Mouse (Mus musculus) right cerebral cortex, postnatal 14 days (tissue): Measurements from ENCODE around the gene Itpa.
A peak's percentile ranks its signal among the peaks of the same experiment; 100 is the strongest.

Experiments used
- DNase-seq: peaks from one replicate; pipeline ENCODE4 v3.0.0; 2022

The Itpa gene

DNA sequence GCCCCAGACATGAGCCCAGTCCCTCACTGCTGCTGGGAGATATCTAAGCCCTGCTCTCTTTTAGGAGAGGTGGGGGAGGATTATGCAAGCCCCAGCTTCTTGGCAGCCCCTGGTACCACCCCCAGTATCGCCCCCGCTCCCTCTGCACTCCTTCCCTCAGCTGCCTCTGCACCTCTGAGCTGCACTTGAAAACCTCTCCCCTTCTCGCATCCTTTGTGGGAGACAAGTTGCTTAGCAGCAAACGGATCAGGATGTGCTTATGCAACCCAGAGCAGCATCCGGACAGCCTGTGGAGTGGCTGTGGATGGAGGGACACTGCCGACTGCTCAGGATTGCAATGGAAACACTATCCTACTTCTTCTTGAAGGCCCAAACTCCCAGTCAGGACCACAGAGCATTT, 9.9 kb upstream of the Itpa start:
- DNase-seq: peak; percentile 58

DNA sequence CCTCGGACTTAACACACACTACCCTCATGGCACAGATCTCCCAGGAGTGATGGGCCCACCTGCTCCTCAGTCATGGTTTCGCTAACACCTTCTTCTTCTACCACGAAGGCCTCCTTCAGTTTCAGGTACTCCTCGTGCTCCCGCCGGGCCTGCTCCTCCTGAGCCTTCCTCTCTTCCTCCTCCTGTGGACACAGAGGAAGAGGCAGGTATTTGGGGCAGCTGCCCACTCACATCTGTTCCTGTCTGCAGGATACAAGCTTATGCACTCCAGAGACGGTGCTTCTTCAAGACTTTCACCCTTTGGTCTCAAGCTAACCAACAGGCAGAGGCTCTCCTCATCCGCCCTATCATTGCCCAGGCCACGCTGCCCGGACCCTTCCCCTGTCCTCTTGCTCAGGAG, 8.9 kb upstream of the Itpa start:
- no peak for DNase-seq

DNA sequence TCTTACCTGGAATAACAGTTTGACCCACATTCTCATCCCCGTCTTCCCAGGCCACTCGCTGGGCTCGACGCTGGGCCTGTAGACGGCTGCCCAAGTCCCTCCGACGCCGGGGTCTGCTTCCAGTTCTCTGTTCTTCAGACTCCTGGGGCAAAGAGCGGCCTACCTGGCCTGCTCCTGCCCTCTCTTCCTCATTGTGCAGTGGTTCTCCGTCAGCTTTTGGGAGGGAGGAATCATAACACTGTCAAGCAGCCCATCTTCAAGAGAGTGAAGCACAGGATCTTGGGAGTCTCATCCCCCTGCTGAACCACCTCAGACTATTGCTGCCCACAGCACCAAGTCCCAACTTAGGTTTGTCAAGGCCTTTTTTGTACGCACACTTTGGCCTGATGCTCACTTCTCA, 4.1 kb upstream of the Itpa start:
- DNase-seq: no peak

DNA sequence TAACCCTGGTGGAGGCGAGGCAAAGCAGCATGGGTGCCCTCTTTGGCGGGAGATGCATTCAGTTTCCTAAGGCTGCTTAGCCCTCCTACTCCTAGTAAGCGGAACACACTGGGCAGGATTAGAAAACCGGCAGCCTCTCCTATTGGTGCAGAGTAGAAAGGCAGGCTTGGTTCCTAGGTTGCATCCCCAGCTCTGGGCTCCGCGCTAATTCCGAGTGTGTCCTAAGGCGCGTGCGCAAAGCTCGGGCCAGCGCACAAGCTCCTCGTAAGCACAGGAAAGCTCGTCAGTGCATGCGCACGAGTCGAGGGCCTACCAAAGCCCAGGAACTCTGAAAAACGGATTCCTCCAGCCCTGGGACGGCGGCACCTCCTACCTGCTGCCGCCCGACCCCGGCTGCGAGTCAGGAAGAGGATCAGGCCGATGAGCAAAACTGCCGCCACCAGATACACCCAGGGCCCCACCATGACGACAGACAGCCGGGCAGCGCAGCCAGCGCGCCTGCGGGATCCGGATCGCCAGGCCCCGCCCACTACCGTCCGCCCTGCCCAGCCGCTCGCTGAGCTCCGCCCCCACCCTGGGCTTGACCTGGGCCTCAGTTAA, 3.2 kb upstream of the Itpa start, which contains the start of gene Ddrgk1:
Gene Ddrgk1 (minus strand): TSS at position 558 of the 600 bp plus-strand sequence.
- peak; percentile 89 for DNase-seq

DNA sequence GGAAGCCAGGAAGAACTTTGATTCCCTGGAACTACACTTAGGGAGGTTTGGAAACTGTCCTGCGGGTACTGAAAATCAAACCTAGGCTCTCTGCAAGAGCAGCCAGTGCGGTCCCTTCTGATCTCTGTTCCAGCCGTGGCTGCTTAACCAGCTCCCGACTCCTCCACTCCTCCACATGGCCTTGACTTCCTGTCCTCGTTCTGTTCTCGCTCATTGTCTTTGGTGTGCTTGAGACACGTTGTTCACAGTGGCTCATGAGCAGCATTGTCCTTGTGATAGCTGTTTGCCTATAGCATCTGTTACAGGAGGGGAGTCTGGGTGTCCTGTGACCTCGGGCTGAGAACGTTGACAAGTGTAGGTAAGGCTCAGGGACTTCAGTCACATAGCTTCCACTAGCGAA, 9.8 kb downstream of the Itpa start:
- no peak for DNase-seq

DNA sequence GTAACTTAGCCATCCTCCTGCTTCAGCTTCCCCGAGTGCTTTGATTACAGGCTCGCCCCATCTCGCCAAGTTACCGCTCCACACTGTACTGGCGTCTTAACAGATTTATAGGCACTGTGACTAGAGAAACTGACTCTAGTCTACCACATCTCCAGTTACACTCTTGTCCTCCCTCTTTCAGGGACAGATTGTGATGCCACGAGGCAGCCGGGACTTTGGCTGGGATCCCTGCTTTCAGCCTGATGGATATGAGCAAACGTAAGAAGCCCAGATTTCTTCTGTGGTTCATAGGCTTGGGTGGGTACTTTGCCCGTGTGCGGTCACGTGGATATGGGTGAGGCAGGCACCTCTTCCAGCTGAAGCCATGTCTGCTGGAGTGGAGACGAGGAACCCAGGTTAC, 11.7 kb downstream of the Itpa start:
- no peak for DNase-seq

DNA sequence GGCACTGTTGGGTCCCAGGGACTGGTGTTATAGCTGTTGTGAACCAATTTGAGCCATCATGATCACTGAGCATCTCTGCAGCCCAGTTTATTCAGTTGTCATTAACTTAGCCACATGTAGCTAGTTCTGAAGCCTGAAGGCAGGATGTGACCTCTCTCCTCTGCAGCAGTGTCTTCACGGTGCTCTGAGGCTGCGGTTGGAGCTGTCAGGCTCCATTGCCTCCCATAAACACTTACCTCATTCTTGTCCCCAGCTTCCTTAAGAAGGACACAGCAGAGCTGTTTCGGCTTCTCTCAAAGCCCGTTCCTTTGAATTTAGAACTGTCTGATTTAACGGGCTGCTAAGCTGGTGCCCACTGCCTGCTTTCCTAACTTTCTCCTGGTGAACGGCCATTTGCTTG, 12.5 kb downstream of the Itpa start:
- no peak for DNase-seq

DNA sequence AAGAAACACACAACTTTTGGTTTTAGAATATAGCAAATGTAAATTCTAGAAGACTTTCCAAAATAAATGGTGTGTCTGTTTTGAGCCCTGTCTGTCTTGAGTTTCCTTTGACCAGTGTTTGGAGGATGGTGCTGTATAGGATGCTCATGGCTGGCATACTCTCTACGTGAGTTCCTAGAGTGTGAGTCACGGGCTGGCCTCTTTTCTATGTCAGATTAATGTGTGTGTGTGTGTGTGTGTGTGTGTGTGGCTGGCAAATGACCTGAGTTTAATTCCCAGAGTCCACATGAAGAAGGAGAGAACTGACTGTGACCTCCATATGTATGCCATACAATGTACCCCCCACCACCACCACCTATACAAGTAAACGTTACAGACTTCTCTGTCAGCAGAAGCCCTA, 14.1 kb downstream of the Itpa start:
- DNase-seq: no peak

DNA sequence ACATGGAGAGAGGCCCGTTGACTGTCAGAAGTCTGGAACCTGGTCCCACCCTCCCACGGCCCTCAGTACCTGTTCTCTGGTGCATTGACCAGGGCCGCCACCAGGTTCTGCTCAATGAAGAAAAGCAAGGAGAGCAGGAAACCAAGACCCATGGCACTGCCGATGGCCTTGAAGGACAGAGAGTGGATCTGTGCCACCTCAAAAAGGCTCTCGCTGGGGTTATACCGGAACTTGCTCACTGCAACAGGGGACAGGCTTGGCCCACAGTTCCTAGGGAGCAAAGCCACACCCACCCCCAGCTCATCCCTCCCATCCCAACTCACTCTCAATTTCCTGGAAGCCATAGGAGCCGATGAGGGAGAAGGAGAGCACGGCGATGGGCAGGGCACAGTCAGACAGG, 18.0 kb downstream of the Itpa start:
- no peak for DNase-seq

DNA sequence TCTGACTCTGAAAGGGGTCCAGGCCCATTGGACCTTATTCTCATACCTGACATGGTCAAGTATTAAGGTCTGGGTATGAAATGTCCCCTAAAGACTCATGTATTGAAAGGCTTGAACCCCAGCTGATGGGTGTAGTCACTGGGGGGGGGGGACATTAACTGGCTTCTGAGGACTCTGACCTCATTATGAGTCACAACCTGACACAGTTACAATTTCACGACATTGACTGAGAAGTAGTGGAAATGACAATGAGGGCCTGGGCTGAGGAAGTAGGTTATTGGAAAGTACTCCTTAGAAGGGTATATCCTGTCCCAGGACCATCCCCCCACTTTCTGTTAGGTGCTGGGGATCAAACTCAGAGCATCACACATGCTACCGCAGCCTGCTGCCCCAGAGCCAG, 21.6 kb downstream of the Itpa start:
- DNase-seq: no peak

DNA sequence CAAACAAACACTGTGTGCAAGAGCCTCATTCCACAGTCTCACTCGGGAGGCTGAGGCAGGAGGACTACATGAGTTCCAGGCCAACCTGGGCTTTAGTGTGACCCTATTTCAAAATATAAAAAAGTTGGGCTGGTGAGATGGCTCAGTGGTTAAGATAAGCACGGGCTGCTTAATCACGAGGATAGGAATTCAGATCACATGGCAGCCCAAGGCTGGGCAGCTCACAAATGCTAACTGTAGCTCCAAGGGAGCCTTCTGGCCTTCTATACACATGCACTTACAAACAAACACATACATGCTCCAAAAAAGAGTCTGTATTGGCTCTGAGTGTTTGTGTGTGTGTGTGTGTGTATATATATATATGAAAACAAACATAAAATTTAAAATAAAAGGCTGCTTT, 26.2 kb downstream of the Itpa start:
- no peak for DNase-seq

DNA sequence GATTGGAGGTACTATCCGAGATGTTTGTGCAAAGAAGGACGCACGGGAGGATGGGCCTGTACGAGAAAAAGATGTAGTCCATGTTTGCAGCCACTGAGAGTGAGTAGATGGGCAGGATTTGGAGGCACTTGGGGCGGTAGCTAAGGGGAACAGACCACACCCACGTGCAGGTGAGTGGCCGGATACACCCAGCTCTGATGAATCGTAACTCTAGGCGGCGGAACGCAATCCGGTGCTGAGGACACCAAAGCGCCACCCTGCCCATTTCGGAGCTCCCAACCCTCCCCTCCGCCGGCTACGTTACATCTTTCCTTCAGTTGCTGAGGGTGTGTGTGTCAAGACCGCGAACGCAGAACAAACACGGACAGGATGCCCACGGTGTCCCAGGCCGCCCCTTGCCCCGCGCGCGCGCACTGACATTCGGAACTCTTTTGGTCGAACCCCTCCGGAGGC, 29.3 kb downstream of the Itpa start:
- DNase-seq: peak; percentile 19

DNA sequence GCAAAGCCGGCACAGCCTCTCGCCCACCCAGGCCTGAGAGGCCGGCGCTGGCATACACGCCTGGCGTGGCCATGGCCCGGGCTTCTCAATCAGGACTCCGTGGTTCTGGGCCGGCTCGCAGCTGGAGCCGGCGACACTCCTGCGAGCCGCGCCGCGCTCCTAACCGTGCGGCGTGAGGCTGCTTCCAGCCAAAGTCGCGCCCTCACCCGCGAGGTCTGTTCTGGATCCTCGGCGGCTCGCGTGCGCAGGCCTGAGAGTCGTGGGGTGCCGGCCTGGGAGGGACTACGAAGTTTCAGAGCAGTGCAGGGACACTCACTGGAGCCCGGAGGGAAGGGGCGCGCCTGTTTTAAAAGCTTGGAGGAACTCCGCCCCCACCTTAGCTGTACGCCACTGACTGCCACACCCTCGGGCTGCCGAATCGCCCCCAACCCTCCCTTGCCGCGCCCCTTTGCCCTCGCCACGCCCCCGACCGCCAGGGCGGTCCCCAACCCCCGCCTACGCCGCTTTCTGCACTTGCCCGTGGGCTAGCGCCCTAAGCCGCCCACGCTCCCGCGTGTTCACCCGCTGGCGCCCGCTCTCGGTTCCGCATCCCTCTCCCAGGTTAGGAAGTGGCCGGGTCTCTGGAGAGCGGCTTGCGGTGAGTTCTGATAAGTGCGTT, 29.9 kb downstream of the Itpa start, which contains the start of gene Slc4a11:
Gene Slc4a11 (minus strand): TSS at position 367 of the 658 bp plus-strand sequence.
- DNase-seq: peak; percentile 35

DNA sequence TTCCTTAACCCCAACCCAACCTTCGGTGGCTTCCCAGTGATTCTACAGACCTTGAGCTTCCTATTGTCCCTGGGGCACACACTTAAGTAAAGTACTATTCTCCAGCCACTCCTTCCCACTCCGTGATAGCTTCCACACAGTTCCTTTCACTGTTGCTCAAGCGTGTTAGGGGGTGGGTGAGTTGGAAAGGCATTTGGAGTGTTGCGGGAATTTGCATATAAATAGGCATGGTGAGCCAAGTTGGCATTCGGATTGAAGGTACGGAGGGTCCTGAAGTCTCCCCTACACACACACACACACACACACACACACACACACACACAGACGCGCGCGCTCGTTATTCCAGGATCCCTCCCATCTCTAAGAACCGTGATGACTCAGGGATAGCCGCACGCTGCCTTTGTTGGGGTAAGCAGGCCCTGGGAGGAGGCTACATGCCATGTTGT, 30.4 kb downstream of the Itpa start:
- peak; percentile 15 for DNase-seq

DNA sequence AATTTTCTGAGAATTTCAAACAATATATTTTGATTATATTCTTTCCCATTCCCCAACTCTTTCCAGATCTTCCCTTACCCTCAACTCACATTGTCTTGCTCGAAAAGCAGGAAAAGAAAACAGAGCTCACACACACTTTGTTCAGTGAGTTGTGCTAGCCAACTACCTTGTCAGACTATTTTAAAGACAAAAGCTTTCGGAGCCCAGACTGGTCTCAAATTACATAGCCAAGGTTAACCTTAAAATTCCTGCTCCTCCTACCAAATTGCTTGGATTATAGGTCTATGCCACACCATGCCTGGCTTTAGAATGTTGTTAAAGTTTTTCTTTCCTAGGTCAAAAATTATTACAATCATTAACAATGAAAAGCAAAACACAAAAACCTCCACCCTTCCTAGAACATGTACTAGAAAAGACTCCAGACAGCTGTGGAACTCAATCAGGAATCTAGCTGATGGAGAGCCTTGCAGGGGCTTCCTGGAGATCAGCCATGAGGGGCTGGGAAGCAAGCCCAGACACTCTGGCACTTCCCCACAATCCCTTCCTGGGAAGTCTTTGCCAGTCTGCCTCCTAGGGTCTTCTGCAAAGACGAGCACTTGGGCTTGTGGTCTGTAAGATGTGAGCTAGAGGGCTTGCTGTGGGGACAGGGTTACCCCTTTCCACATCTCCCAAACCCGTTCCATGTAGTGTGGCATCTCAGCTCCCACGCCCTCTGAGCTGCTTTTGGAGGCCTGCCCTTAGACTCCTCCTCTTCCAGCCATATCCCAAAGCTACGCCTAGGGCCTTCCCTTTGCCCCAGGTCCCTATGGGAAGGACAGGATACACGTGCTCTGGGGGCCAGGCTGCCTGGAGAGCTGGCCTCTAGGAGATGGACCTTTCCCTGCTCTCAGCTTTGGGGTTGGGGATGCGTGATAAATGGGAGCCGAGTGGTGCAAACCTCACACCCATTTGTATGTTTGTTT, 36.9 kb downstream of the Itpa start:
- no peak for DNase-seq

DNA sequence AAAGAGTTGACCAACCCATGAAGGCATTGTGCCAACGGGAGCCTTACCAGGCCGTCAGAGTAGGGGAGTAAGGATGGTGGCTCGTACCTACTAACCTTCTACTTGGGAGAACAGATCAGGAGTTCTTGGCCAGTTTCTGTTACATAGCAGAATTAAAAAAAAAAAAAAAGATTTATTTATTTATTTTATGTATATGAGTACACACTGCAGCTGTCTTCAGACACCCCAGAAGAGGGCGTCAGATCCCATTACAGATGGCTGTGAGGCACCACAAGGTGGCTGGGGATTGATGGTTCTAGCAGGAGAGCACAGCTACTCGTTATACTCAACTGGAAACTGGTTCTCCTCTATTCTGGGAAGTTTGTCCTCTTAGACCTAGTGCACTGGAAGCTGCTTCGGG, 37.8 kb downstream of the Itpa start:
- DNase-seq: no peak

DNA sequence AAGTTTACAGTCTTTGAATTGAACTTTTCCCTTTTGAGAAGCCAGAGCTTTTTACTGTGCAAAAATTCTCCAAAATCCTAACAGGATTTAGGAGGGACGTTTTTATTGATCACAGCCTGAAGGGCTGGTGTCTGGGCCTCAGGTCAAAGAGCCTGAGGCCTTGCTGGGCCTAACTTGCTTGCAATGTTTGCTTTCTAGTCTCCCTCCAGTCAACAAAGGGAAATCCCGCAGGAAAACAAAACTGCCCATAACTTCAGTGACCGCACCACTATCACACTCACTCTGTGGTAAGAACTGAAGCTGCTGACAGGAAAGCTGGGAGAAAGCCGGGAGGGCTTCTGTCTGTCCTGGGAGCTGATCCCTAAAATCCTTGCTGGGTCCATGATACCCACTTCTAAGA, 39.2 kb downstream of the Itpa start:
- DNase-seq: no peak

DNA sequence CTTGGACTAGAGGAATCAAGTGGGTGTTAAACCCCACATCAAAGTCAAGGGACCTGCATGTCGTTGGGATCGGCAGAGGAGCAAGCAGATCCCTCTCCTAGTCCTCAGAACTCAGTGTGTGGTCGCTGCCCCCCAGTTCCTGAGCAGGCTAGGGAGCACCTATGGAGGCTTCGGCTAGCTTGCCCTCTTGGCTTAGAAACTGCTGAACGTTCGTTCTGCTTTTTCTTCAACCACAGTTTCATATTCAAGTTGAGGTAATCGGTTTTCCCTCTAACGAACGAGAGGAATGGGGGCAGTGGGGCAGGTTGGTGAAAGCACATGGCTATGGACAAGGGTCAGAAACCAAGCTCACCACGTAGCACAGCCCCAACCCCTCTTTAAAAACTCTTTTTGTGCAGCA, 39.6 kb downstream of the Itpa start:
- DNase-seq: no peak

DNA sequence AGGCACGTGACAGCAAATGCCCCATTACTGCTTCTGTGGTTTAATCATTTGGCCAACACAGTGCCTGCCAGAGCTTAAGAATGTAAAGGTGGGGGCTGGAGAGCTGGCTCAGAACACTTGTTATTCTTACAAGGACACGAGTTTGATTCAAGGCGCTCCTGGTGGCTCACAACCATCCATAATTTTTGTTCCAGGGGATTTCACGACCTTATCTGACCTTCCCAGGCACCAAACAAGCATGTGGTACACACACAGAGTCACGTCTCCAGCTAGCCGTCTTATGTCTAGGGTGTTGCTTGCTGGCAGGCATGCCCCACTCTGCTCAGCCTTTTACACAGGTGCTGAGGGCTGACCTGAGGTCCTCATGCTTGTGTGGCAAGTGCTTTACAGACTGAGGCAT, 50.5 kb downstream of the Itpa start:
- DNase-seq: no peak

DNA sequence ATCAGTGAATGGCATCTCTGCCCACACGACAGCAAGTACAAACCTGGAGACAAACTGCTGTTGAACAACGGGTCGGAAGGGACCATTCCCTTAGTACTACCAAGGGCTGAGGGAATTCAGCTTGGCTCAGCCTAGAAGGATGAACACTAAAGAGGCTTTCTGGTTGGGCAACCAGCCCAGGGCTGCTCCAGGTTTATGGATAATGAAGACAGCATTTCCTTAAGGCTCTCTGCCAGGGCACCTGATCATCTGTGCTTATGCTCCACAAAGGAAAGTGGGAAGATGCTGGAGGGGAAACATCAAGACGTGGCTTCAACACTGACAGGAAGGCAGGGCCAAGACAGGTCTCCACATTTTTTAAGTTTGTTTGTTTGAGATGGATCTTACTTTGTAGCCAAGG, 57.0 kb downstream of the Itpa start:
- DNase-seq: no peak

DNA sequence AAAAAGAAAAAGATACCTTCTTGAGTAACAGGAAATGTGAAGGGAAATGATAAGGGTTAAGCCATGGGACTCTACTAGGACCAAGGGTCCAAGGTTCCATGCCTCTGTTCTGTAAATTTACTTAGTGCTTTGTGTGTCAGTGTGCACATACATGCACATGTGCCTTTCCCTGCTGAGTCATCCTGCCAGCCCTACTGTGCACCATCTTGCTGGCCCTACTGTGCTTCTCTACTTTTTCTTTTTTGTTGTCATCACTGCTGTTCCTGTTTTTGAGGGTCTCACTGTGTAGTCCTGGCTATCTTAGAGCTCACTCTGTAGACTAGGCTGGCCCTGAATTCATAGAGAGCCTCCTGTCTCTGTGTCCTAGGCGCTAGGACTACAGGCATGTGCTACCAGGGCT, 60.3 kb downstream of the Itpa start:
- DNase-seq: no peak

DNA sequence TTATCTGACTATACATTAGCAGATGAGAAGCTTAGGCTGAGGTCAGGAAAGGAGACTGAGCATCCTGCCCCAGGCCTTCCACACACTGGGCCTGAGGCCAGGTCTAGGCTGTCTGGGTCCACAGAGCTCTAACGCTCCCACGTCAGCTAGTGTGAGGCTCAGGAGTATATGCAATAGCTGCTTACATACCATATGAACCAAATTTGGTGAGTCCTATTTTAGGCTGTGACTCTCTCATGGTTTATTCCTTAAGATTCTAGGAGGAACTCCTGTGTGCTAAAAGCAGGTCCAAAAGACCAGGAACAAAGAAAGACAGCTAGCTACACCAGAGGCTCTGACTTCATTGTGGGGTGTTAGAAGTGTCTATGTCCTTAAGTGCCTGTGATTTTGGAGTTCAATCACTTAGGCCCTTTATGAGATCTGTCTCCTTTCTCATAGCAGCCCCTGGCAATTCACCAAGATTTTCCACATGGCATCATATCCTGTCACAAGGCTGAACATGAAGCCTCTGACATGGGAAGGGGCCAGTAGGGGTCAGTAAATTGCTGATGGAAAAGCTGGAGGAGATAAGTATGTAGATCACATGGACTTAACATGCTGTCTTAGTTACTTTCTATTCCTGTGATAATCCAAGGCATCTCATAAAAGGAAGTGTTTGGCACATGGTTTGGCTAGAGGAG, 61.6 kb downstream of the Itpa start:
- DNase-seq: no peak

DNA sequence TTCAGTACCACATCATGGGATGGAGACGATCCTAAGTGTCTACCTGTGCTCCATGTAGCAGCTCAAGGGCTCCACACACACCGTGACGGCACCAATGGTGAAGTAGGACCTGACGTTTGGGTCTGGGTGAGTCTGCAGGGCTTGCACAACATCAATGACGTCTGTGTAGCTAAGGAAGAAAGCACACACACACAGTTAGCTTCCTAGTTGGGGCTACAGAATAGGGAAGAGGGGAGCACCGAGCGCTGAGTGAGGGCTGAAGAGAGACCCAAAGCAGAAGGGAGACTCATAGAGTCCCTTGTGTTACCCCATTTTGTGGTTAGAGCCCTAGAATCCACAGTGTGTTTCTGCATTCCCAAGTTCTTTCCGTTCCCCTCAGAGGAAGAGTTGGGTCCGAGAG, 63.3 kb downstream of the Itpa start:
- DNase-seq: no peak
